Mouse (Mus musculus) cerebellum, adult 2 months (tissue): ENCODE measurements at regions not wholly inside any gene's neighbourhood (a gene's known extent, or its start where the extent isn't known, plus 50 kb on each side); places are given as distances from the start of the nearest gene placed in this dataset.

ENCODE experiments used
- CTCF ChIP-seq: fragments of 200-500 bp; IDR thresholded peaks from 2 replicates; pipeline ENCODE4 v1.5.1; 2011; ENCODE audit warnings: low read depth, mild to moderate bottlenecking, control low read depth, low read length, moderate library complexity, borderline replicate concordance; ENCODE audit not compliant: insufficient read depth
- POLR2A ChIP-seq: fragments of 200-500 bp; IDR thresholded peaks from 2 replicates; pipeline ENCODE4 v1.6.1; 2011; ENCODE audit warnings: low read length, control low read depth, borderline replicate concordance; ENCODE audit not compliant: insufficient read depth

DNA sequence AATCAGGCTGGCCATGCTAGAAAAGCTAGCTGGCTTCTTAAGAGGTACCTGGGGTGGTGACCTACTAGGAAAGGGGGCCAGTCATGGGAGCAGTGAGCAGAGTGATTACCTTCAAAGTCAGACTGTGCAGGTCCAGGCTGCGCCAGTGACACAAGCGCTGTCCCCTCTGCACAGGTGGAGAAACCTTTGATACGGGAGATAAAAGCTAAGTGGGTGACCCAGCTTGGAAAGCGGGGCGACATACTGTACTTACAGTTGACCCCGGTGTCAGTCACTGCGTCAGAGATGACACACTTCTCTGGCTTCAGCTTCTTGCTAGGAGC lies 54.7 kb upstream of the 1700024P04Rik start:
- TF ChIP-seq CTCF (no peak), POLR2A (no peak)
